Mouse (Mus musculus): ENCODE measurements around the gene Myocd.

Myocd gene

DNA sequence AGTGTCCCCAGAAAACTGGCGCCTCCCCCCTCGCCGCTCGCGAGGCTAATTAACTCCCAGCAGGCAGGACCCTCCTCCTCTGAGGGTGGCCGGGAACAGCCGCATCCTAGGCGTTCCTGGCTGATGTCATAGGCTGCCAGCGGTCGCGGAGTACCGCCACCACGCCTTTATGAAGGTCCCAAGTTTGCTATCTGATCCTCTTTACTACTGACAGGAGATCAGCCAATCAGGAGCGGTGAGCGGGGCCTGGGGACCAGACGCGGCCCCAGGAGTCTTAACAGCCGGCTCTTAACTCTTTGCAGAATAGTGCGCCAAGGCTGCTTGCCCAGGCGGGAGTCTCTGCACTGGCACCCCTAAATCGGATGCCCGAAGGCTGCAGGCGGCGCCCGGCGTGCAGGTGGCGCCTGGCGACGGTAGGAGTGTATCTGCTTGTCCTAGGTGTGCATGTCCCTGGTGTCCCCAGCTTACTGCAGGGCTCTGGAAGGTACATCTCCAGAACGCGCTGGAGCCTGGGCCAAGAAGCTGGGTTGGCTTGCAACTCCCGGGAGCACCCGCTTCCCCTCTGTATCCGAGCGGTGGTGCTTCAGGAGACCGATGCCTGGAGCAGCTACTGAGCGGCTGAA is at the start of gene Myocd:
Myocd (minus strand) TSS at position 139 of the 623 bp plus-strand sequence.
- DNase-seq (ENCODE audit: low spot score): peak; percentile 36

DNA sequence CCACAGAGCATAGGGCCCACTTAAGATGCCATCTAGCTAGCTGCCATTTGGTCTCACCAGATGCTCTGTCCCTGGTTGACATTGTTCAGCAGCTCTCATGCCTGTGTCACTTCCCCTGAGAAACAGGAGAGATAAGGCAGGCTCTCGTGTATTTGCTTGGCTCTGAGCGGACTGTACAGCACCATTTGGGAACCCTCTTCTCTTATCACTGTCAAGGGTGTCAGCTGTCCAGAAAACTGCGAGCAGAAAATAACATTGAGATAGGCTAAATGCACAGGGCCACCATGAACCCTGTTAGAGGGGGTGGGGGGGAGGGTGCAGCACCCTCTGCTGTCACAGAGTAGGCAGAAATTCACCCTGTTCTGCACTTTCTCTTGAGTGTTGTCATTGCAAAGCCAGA is 34.0 kb upstream of the Myocd start:
- no peak for DNase-seq (ENCODE audit: low spot score)

DNA sequence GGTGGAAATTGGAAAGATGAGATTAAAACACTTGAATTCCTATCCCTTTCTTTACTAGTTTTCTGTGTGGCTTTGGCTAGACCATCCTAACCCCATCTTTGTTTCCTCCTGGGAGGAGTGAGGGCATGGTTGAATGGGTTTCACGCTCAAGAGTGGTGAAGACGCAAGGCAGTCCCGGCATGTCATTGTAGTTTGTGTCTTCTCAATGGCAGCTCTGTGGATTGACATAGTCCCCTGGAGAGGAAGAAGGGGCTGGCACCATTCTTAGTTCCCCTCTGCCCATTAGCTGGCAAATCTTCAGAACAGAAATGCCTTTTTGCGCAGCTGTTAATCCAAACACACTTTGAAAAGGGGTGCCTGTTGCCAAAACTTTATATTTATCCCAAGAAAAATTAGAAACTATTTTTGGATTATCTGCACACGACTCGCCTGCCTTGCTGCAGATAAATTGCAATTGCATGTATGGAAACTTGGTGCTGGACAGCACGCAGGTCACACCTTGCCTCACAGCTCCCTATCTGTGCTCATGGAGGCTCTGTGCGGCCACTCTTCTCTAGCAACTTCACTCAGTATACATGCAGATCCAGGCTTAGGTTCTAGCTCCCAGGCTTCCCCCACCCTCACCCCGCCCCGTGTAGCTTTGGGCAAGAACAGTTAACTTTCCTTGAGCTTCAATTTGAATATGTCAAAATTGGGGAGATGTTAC is 24.5 kb upstream of the Myocd start:
- no peak for DNase-seq (ENCODE audit: low spot score)

GRCm38 (mm10) chr11:65292994-65293393 is 23.2 kb upstream of the Myocd start:
- no peak for DNase-seq (ENCODE audit: low spot score)

GRCm38 (mm10) chr11:65287706-65288105 is 17.9 kb upstream of the Myocd start:
- no peak for DNase-seq (ENCODE audit: low spot score)

- DNase-seq (ENCODE audit: low spot score): no peak
Observed at GRCm38 (mm10) chr11:65286211-65286610, 16.4 kb upstream of the Myocd start.

GRCm38 (mm10) chr11:65275441-65275840 is 5.7 kb upstream of the Myocd start:
- no peak for DNase-seq (ENCODE audit: low spot score)

GRCm38 (mm10) chr11:65271000-65271399 is 1.2 kb upstream of the Myocd start:
- DNase-seq (ENCODE audit: low spot score): no peak

- no peak for DNase-seq (ENCODE audit: low spot score)
Observed at GRCm38 (mm10) chr11:65268310-65268709, 1.5 kb downstream of the Myocd start.

DNA sequence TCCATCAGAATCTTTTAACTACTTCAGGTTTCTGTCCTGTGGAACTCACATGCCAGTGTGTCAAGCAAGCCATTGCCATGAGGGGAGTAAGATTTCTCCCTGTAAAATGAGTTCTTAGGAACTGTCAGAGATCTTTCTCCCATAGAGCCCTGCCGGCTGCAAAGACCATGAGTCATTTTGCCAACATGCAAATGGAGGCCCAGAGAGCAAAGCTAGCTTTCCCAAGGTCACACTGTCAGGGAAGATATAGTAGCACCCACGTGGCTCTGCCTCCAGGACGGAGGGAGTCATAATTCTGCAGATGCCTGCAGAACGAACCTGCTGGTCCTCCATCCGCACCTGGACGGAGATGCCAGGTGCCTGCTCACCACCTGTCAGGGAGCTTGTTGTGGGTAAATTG is 6.3 kb downstream of the Myocd start:
- no peak for DNase-seq (ENCODE audit: low spot score)

DNA sequence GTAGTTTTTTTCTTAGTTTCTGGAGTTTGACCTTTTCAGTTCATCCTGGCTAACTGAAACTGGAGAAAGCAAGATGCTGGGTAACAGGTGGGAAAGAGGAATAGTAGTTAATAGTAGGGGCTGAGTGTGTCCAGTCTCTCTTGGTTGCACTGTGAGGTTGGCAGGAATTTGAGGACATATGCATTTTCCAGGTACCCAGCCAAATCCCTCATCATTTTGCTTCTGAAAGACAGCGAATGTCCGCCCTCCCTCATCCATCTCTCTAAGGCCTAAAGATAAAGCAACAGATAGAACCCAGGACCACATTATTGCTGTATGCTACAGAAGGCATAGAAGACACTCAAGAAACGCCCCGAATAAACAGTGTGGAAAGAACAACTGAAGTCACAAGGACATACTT is 10.8 kb downstream of the Myocd start:
- no peak for DNase-seq (ENCODE audit: low spot score)

DNA sequence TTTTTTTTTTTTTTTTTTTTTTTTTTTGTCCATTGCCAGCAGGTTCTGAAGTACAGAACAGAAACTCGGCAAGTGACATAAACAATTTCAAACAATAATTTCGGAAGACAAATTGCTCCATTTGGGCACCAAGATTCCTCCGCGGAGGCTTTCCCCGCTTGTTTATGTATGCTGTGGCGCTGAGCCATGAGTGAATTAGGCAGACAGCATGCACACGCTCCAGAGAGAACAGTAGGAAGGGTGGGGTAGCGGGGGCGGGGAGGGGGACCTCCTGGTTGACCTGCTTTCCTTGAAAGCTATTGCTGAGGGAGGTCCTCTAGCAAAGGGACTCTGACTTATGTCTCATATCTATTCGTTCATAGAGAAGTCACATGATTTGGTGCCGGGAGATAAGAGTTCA is 13.6 kb downstream of the Myocd start:
- DNase-seq (ENCODE audit: low spot score): no peak

- no peak for DNase-seq (ENCODE audit: low spot score)
Observed at GRCm38 (mm10) chr11:65255564-65255963, 14.2 kb downstream of the Myocd start.

GRCm38 (mm10) chr11:65250366-65250765 is 19.4 kb downstream of the Myocd start:
- DNase-seq (ENCODE audit: low spot score): no peak

GRCm38 (mm10) chr11:65246301-65247054 is 23.3 kb downstream of the Myocd start:
- DNase-seq (ENCODE audit: low spot score): no peak

DNA sequence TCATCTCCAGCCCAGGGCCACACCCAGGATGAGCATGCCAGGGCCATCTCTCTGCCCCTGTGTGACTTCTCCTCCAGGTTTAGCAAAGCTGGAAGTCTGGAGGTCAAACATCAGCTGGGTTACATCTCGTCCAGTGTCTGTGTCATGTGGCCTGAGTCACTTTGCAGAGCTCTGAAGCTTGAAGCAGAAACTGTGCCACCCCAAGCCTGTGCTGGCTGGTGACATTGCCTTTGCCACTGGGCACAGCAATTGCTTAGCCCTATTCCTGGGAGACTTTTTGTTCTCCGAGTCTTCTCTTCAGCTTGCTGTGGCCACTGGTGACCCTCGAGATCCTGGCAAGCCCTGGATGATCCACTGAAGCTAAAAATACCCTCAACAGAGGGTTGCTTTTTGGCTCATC is 26.2 kb downstream of the Myocd start:
- no peak for DNase-seq (ENCODE audit: low spot score)

DNA sequence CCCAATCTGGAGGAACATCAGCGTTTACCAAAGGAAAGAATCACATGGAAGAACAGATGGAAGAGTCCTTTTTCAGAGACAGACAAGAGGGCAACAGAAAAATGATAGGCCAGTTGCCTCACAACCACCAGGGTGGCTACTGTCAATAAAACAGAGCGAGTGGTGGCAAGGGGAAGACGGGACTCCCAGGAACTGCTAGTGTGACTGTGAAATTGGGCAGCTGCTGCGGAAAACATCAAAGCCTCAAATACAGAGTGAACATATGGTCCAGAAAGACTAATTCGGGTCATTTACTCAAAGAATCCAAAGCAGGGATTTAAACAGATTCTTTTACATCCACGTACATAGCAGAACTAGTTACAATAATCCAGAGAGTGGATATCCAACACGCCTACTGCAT is 29.3 kb downstream of the Myocd start:
- DNase-seq (ENCODE audit: low spot score): no peak

DNA sequence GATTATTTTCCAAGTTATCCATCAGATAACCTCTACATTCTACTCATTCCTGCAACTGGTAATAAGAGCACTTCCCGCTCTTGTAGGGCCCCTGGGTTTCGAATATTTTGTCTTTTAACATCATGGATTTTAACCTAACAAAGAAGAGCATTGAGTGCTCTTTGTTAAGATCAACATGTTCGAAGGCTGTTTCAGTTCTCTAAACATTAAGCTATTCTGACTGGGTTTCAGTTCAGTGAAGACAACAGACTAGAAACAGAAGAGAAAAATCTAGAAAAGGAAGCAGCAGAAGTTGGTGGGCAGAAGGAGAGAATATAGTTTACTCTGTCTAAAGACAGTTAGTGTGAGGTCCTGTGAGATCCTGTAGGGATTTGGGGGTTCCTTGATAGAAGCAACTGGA is 31.9 kb downstream of the Myocd start:
- no peak for DNase-seq (ENCODE audit: low spot score)

DNA sequence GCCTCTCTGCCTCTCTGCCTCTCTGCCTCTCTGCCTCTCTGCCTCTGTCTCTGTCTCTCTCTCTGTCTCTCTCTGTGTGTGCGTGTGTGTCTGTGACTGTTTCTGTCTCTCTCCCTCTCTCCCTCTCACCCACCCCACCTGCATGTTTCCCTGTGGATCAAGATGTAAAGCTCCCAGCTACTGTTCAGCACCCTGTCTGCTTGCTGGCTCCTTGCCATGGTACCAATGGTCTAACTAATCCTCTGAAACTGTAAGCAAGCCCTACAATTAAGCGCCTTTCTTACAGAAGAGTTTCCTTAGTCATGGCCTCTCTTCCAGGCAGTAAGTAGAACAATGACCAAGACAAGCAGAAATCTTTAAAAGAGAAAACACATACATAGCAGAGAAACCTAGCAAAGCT is 32.9 kb downstream of the Myocd start:
- DNase-seq (ENCODE audit: low spot score): no peak

DNA sequence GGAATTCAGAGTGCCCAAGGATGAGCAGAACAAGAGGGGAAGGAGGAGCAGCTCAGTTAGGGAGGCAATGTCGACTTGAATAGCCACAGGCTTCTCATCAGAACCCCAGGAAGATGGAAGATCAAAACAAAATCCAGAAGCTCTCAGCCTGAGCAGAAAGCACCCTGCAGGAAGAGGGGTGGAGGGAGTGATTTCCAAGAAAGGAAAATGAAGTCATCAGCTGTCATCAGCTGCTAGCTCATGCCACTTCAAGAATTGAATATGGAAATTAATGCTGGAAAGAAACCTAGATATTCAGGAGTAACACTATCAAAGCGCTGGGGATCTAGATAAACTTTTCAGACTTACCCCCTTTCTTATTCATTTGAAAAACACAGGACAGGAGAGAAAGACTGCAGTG is 34.4 kb downstream of the Myocd start:
- DNase-seq (ENCODE audit: low spot score): no peak

DNA sequence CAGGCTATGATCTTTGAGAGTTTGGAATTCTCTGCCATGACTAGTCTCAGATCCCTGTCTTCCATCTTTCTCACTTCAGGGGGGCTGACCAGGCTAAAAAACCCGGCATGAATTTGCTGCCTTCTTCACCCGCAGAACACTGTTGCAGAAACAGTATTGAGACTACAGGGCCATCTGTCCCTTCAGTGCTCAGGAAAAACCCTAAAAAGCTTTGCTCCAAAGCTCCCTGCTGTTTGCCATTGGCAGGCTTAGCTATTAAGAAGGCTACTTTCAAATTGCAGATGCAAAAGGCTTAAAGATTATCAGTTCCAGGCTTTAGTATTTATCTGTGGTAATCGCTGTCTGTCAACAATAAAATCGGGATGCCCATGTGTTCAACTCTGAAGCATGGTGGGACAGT is 38.0 kb downstream of the Myocd start:
- DNase-seq (ENCODE audit: low spot score): no peak

DNA sequence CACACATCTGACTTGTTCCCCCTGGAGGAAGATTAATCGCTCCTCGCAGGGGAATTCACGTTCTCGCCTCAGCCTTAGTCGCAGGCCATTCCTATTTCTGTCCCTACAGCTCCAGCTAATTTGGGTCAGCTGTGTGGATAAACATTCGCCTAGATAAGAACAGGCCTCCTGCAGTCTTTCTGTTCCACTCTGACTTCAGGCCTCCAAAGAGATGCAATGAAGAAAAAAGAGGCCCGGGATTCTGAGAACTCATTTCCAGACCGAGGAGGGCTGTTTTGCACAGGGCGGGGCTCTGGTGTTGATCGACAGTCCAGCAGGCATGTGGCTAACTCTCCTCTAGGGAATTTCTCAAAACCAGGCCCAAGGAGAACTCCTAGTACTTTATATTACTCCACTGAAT is 43.0 kb downstream of the Myocd start:
- peak; percentile 13 for DNase-seq (ENCODE audit: low spot score)

DNA sequence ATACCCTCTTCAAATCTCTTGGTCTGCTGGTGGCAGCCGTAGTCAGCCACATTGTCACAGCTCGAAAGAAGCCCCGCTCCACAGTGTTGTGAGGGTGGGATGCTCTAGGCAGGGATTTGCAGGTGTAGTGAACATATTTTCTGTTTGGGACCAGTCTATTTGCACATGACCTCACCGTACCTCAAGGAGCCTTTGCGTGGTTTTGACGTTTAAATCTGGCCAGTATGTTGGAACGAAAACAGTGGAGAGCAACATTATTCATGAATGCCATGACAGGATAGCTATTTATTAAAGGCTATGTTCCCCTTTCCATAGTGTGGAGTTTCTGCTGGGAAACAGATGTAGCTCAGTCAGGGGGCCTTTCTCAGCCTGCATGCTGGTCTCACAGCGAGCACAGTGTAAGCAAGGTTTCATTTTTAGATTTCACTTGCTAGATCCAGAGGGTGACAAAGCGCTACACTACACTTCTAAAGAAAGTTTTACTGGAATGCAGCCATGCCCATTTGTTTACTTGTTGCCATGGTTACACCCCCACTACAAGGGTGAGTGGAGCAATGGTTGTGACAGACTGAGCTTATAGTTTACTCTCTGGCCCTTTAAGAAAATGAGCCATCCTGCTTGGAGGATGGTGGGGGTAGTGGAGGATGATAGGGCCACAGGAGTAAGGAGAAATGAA is 54.7 kb downstream of the Myocd start:
- no peak for DNase-seq (ENCODE audit: low spot score)

Measured in yolk sac, embryonic 10.5 days (tissue).